Mouse (Mus musculus) adrenal gland, postnatal 36 days (tissue): ENCODE measurements around the gene Klhl32. TPM values are rescaled to one million over a fixed set of nuclear protein-coding genes. Genes with fewer than 3 reads are reported as not detected.
"Not testable (repeated sequence)": the region's sequence is repeated elsewhere in the genome, so short reads cannot be mapped to it uniquely, and the experiment has no call there.

Experiments used
- DNase-seq, 2 experiments: peaks; one replicate each; pipeline ENCODE4 v3.0.0; 2021; ENCODE audit warnings: mixed read lengths in 1 of 2
- long read RNA-seq, 2 experiments: library from polyadenylated mRNA; stranded (forward); transcript quantifications; one replicate each; pipeline ENCODE4 v2.0.0; 2021; ENCODE audit warnings: borderline sequencing depth in 2 of 2
- total RNA-seq, 2 experiments: library from RNA; stranded (reverse); gene quantifications; 2 replicates each; pipeline ENCODE4 v1.2.3; 2021

The Klhl32 gene
- total RNA-seq: 1 to 10 TPM; 2.6 to 4.3 TPM
- long read RNA-seq, experiment 1, full-length matches to known transcripts: 2 of 5 reads
- long read RNA-seq, experiment 1, partial matches to known transcripts: 0 of 5 reads
- long read RNA-seq, experiment 1, other reads (novel, unspliced or antisense): 3 of 5 reads
- long read RNA-seq, experiment 2, full-length matches to known transcripts: 1 of 1 reads
- long read RNA-seq, experiment 2, partial matches to known transcripts: 0 of 1 reads
- long read RNA-seq, experiment 2, other reads (novel, unspliced or antisense): 0 of 1 reads

GRCm38 (mm10) chr4:24850401-24851325 is at the start of gene Klhl32:
Gene Klhl32, minus strand, starts transcription at chr4:24851124.
- DNase-seq: peak; percentile 80 to 85

GRCm38 (mm10) chr4:24899146-24899545 is 48.2 kb upstream of the Klhl32 start:
- DNase-seq: no peak

- DNase-seq: no peak
Observed at GRCm38 (mm10) chr4:24898636-24899035, 47.7 kb upstream of the Klhl32 start.

- peak; percentile 99 for DNase-seq
Observed at GRCm38 (mm10) chr4:24897851-24898515, 47.1 kb upstream of the Klhl32 start, which contains the start of gene Ndufaf4. Gene Ndufaf4, plus strand, starts transcription at chr4:24898083.

- DNase-seq: no peak
Observed at GRCm38 (mm10) chr4:24897351-24897750, 46.4 kb upstream of the Klhl32 start.

- DNase-seq: peak in 1 of 2 experiments; percentile 38
Observed at GRCm38 (mm10) chr4:24896829-24897228, 45.9 kb upstream of the Klhl32 start.

- DNase-seq: no peak
Observed at GRCm38 (mm10) chr4:24894625-24895024, 43.7 kb upstream of the Klhl32 start.

- not testable (repeated sequence) for DNase-seq
Observed at GRCm38 (mm10) chr4:24892293-24892692, 41.4 kb upstream of the Klhl32 start.

GRCm38 (mm10) chr4:24889386-24889785 is 38.5 kb upstream of the Klhl32 start:
- DNase-seq: not testable (repeated sequence)

GRCm38 (mm10) chr4:24869230-24869629 is 18.3 kb upstream of the Klhl32 start:
- DNase-seq: no peak

GRCm38 (mm10) chr4:24865691-24866090 is 14.8 kb upstream of the Klhl32 start:
- DNase-seq: no peak

- DNase-seq: no peak
Observed at GRCm38 (mm10) chr4:24847406-24847805, 3.5 kb downstream of the Klhl32 start.

GRCm38 (mm10) chr4:24845546-24845945 is 5.4 kb downstream of the Klhl32 start:
- no peak for DNase-seq

- no peak for DNase-seq
Observed at GRCm38 (mm10) chr4:24838567-24838966, 12.4 kb downstream of the Klhl32 start.

GRCm38 (mm10) chr4:24835555-24835954 is 15.4 kb downstream of the Klhl32 start:
- no peak for DNase-seq

GRCm38 (mm10) chr4:24808316-24808715 is 42.6 kb downstream of the Klhl32 start:
- no peak for DNase-seq

GRCm38 (mm10) chr4:24801881-24802280 is 49.0 kb downstream of the Klhl32 start:
- no peak for DNase-seq

GRCm38 (mm10) chr4:24801343-24801742 is 49.6 kb downstream of the Klhl32 start:
- no peak for DNase-seq

- no peak for DNase-seq
Observed at GRCm38 (mm10) chr4:24800345-24800936, 50.5 kb downstream of the Klhl32 start.

GRCm38 (mm10) chr4:24799037-24799436 is 51.9 kb downstream of the Klhl32 start:
- no peak for DNase-seq

- DNase-seq: no peak
Observed at GRCm38 (mm10) chr4:24797868-24798267, 53.1 kb downstream of the Klhl32 start.

GRCm38 (mm10) chr4:24797280-24797679 is 53.6 kb downstream of the Klhl32 start:
- DNase-seq: no peak
